Mouse (Mus musculus) bone marrow macrophage, adult 2 months (primary cell): Measurements from ENCODE around the gene C7.

Experiments
- CTCF ChIP-seq: IDR thresholded peaks from 2 replicates; pipeline ENCODE4 v1.5.1; 2012; ENCODE audit warnings: low read depth, mild to moderate bottlenecking, low read length, moderate library complexity
- POLR2A ChIP-seq: IDR thresholded peaks from 2 replicates; pipeline ENCODE4 v1.6.1; 2012; ENCODE audit warnings: mild to moderate bottlenecking, low read depth, low read length, borderline replicate concordance

DNA sequence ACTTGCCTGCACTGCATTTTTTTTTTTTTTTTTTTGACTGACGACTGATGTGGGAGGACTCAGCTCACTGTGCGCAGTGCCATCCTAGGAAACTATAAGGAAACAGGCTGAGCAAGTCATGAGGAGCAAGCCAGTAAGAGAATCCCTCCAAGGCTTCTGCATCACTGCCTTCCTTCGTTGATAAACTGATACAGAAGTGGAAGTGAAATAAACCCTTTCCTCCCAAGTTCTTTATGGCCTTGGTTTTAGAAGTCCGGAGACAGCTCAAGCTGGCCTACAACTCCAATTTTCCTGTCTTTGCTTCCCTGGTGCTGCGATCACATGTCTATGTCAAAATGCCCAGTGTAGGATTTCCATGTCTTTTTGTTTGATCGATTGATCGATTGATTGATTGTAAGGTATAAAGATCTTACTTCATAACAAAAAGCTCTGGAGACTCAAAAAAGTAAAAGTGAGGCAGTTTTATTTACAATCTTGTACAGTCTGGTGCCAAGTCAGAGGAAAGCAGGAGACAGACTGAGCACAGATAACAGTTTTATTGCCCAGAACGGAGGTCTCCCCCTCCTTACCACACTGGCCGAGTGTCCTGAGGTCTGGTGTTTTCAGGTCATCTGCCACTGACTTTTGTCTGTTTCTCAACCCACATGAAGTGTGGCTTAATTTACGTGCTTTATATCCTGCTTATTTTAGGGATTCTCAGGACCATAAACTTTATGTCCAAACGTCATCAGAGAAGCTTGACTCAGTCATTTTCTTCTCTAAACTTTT lies 32.2 kb upstream of the C7 start:
- TF ChIP-seq POLR2A (no peak), CTCF (no peak)
